Mouse (Mus musculus): ENCODE measurements around the gene Nyx.

- TF ChIP-seq CTCF (IDR thresholded peaks at IDR 0.05; ENCODE audit: control insufficient read depth, insufficient read depth, low read length) (no peak), POLR2A (IDR thresholded peaks at IDR 0.05; ENCODE audit: borderline replicate concordance, control insufficient read depth, low read depth, low read length) (no peak)
Observed at GRCm38 (mm10) chrX:13494892-13495703, 29.2 kb downstream of the Nyx start.

Data from bone marrow, adult 2 months (tissue).